Mouse (Mus musculus) adrenal gland, adult (tissue): ENCODE measurements around the gene Ap2b1.

ENCODE experiments used
- DNase-seq, 2 experiments: peaks; one replicate each; pipeline ENCODE4 v3.0.0; 2022 to 2023; ENCODE audit warnings: low spot score in 1 of 2; ENCODE audit not compliant: inconsistent age in 2 of 2

Gene Ap2b1

GRCm38 (mm10) chr11:83393062-83393461 is 94.2 kb downstream of the Ap2b1 start:
- no peak for DNase-seq

GRCm38 (mm10) chr11:83394802-83395439 is 96.1 kb downstream of the Ap2b1 start:
- no peak for DNase-seq

GRCm38 (mm10) chr11:83397626-83398025 is 98.8 kb downstream of the Ap2b1 start:
- no peak for DNase-seq

- DNase-seq = no peak
Measured at GRCm38 (mm10) chr11:83398724-83399123, 99.9 kb downstream of the Ap2b1 start.

- DNase-seq = peak in 1 of 2 experiments; percentile 55
Measured at GRCm38 (mm10) chr11:83403787-83404186, 105.0 kb downstream of the Ap2b1 start.

- DNase-seq = no peak
Measured at GRCm38 (mm10) chr11:83406391-83406790, 107.6 kb downstream of the Ap2b1 start.

GRCm38 (mm10) chr11:83408242-83408641 is 109.4 kb downstream of the Ap2b1 start:
- no peak for DNase-seq

GRCm38 (mm10) chr11:83409087-83409754 is 110.4 kb downstream of the Ap2b1 start, which contains the start of gene Rasl10b:
Gene Rasl10b, plus strand, starts transcription at chr11:83409137.
- DNase-seq = peak; percentile 49 to 78

GRCm38 (mm10) chr11:83409792-83410291 is 111.0 kb downstream of the Ap2b1 start:
- DNase-seq = peak; percentile 22 to 70

- no peak for DNase-seq
Measured at GRCm38 (mm10) chr11:83410510-83410909, 111.7 kb downstream of the Ap2b1 start.

- peak; percentile 67 to 88 for DNase-seq
Measured at GRCm38 (mm10) chr11:83417080-83417479, 118.3 kb downstream of the Ap2b1 start.

GRCm38 (mm10) chr11:83417708-83418107 is 118.9 kb downstream of the Ap2b1 start:
- no peak for DNase-seq

GRCm38 (mm10) chr11:83418566-83418965 is 119.7 kb downstream of the Ap2b1 start:
- no peak for DNase-seq

- DNase-seq = no peak
Measured at GRCm38 (mm10) chr11:83420338-83420737, 121.5 kb downstream of the Ap2b1 start.

- peak; percentile 71 to 90 for DNase-seq
Measured at GRCm38 (mm10) chr11:83421305-83421704, 122.5 kb downstream of the Ap2b1 start.

- peak; percentile 56 to 93 for DNase-seq
Measured at GRCm38 (mm10) chr11:83424681-83425080, 125.9 kb downstream of the Ap2b1 start.

GRCm38 (mm10) chr11:83426964-83427363 is 128.1 kb downstream of the Ap2b1 start:
- peak in 1 of 2 experiments; percentile 52 for DNase-seq

GRCm38 (mm10) chr11:83429355-83429754 is 130.5 kb downstream of the Ap2b1 start, which contains the start of gene Gas2l2:
Gene Gas2l2, minus strand, starts transcription at chr11:83429455.
- no peak for DNase-seq

- no peak for DNase-seq
Measured at GRCm38 (mm10) chr11:83432533-83432932, 133.7 kb downstream of the Ap2b1 start.

- DNase-seq = no peak
Measured at GRCm38 (mm10) chr11:83437377-83437776, 138.6 kb downstream of the Ap2b1 start, which contains the start of gene 1700020L24Rik. Gene 1700020L24Rik, plus strand, starts transcription at chr11:83437677.

GRCm38 (mm10) chr11:83439426-83440060 is 140.7 kb downstream of the Ap2b1 start:
- DNase-seq = peak in 1 of 2 experiments; percentile 27
